12 mouse cellular contexts compared by ENCODE assay signal in the genomic region with DNA sequence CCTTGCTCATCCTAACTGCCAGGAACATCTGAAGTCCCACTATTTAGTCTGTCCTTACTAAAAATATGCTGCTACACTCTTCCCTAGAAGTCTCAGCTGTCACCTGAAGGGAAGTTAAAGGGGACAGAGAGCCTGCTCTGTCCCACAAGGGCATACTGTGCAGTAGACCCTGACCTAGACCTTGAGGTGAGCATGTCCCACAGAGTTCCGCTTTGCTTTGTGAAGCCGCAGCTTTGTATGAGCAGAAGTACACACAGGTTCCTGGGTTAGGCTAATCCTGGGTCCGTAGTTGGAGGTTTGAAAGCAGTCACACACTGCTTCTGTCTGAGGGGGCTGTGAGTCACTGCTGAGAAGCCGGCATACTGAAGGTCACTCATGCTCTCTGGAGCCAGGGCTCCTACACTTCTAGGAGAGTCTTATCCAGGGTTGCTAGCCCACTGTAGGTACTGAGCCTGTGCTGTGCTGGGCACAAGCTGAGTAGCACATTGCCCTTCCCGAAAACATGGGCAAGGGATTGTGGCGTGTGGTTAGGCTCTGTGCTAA.
DNase-seq lines count a peak whose midpoint lies in the region; ATAC-seq and TF ChIP-seq lines count a peak whose summit lies in the region.
"Had no signal": no experiment of that assay in that cellular context is flagged by ENCODE, and none has a peak within 500 bp of the region (broad histone marks: within the 10 kb centered on the region; RNA-seq: fewer than 3 reads in every experiment).

No protein-coding gene starts in this region.

- H3K9ac ChIP-seq in heart, embryonic 11.5 days (ENCODE audit: low read depth, low read length), result no peak overlapping the region
- no peak overlapping the region for H3K9ac ChIP-seq in lung, embryonic 14.5 days
- no peak overlapping the region for H3K9ac ChIP-seq in intestine, postnatal 0 days (ENCODE audit: low read depth, low read length)
- no peak overlapping the region for H3K9ac ChIP-seq in stomach, embryonic 14.5 days (replicated peaks; ENCODE audit: low read depth, low read length)
- H3K9ac ChIP-seq: limb, embryonic 13.5 days had no signal

- WGBS in heart, embryonic 11.5 days (ENCODE audit: insufficient replicate concordance), result 78% methylated on average over 6 of the region's 6 CpGs
- 80% methylated on average over 6 of the region's 6 CpGs for WGBS in lung, embryonic 14.5 days
- 84% methylated on average over 6 of the region's 6 CpGs for WGBS in lung, adult 2 months
- 66% methylated on average over 6 of the region's 6 CpGs for WGBS in intestine, postnatal 0 days
- 79% methylated on average over 6 of the region's 6 CpGs for WGBS in stomach, embryonic 14.5 days

- ATAC-seq in heart, embryonic 11.5 days (replicated peaks; ENCODE audit: insufficient number of reproducible peaks, low FRiP score, low TSS enrichment), result no peak
- ATAC-seq in lung, embryonic 14.5 days (ENCODE audit: insufficient read depth), result no peak
- no peak for ATAC-seq in intestine, postnatal 0 days
- ATAC-seq in stomach, embryonic 14.5 days (ENCODE audit: insufficient number of reproducible peaks, insufficient read depth, low FRiP score, low read depth), result no peak
- ATAC-seq in activated CD4-positive, CD25-positive, alpha-beta regulatory T cell, adult 4 months, result no peak
- ATAC-seq: forebrain, embryonic 16.5 days had no signal

- TF ChIP-seq CTCF in lung, embryonic 14.5 days (IDR thresholded peaks at IDR 0.05; ENCODE audit: low read depth), result no peak
- no peak for TF ChIP-seq CTCF in lung, adult 2 months (IDR thresholded peaks at IDR 0.05; ENCODE audit: insufficient read depth, low read length)
- no peak for TF ChIP-seq CTCF in intestine, postnatal 0 days (IDR thresholded peaks at IDR 0.05; ENCODE audit: low read depth)

- peaks cover 18% of the 10 kb centered on the region for H3K4me1 ChIP-seq in heart, embryonic 11.5 days (ENCODE audit: control insufficient read depth, insufficient read depth, low read length)
- no peaks in the 10 kb centered on the region for H3K4me1 ChIP-seq in lung, embryonic 14.5 days (ENCODE audit: insufficient read depth)
- H3K4me1 ChIP-seq in lung, adult 2 months (ENCODE audit: control insufficient read depth, insufficient read depth, low read length), result peaks cover 7% of the 10 kb centered on the region
- peaks cover 15% of the 10 kb centered on the region for H3K4me1 ChIP-seq in intestine, postnatal 0 days (replicated peaks; ENCODE audit: control insufficient read depth, insufficient read depth, low read length)
- peaks cover 8% of the 10 kb centered on the region for H3K4me1 ChIP-seq in stomach, embryonic 14.5 days (ENCODE audit: control insufficient read depth, insufficient read depth, low read length)

- no peak overlapping the region for H3K4me2 ChIP-seq in heart, embryonic 11.5 days
- H3K4me2 ChIP-seq in lung, embryonic 14.5 days, result no peak overlapping the region
- no peak overlapping the region for H3K4me2 ChIP-seq in intestine, postnatal 0 days (replicated peaks; ENCODE audit: low read depth)
- H3K4me2 ChIP-seq in stomach, embryonic 14.5 days (replicated peaks; ENCODE audit: low read depth, low read length), result 0 out of 2 replicates have a peak overlapping the region, but pooled peaks have one; percentile 1
- H3K4me2 ChIP-seq: limb, embryonic 13.5 days had no signal

- DNase-seq in heart, postnatal 36 days, result no peak
- no peak for DNase-seq in lung, embryonic 14.5 days
- no peak for DNase-seq in lung, adult 2 months
- DNase-seq in layer of hippocampus, postnatal 36 days, result no peak

- intact Hi-C loops in heart, postnatal 36 days (cut with DNase I), result no loop called here

- TF ChIP-seq POLR2A in lung, adult 2 months (IDR thresholded peaks at IDR 0.05; ENCODE audit: borderline replicate concordance, extremely low read depth, low read depth, low read length), result no peak

- H3K9me3 ChIP-seq in heart, embryonic 11.5 days (replicated peaks; ENCODE audit: control insufficient read depth, low read length), result no peaks in the 10 kb centered on the region
- no peaks in the 10 kb centered on the region for H3K9me3 ChIP-seq in lung, embryonic 14.5 days (ENCODE audit: low read depth, low read length)
- no peaks in the 10 kb centered on the region for H3K9me3 ChIP-seq in intestine, postnatal 0 days (ENCODE audit: control insufficient read depth)
- no peaks in the 10 kb centered on the region for H3K9me3 ChIP-seq in stomach, embryonic 14.5 days (ENCODE audit: control insufficient read depth, low read depth, low read length)
- H3K9me3 ChIP-seq: limb, embryonic 13.5 days had no signal

- peak overlapping the region; percentile 29; the same call in 1 of the 2 replicates for H3K27ac ChIP-seq in heart, embryonic 11.5 days (ENCODE audit: low read depth, low read length)
- peak overlapping the region; percentile 80 for H3K27ac ChIP-seq in lung, embryonic 14.5 days (ENCODE audit: low read depth)
- peak overlapping the region; percentile 68 for H3K27ac ChIP-seq in intestine, postnatal 0 days (ENCODE audit: low read depth, low read length)
- H3K27ac ChIP-seq in stomach, embryonic 14.5 days (ENCODE audit: low read length), result peak overlapping the region; percentile 81
- H3K27ac ChIP-seq: limb, embryonic 13.5 days had no signal

- no peak overlapping the region for H3K4me3 ChIP-seq in heart, embryonic 11.5 days (ENCODE audit: low read depth, low read length)
- H3K4me3 ChIP-seq in lung, embryonic 14.5 days (ENCODE audit: low read depth, low read length), result no peak overlapping the region
- H3K4me3 ChIP-seq in lung, adult 2 months (replicated peaks; ENCODE audit: extremely low read depth, low read depth, low read length), result no peak overlapping the region
- H3K4me3 ChIP-seq in intestine, postnatal 0 days (ENCODE audit: low read depth, low read length), result no peak overlapping the region
- H3K4me3 ChIP-seq in stomach, embryonic 14.5 days (ENCODE audit: low read depth, low read length), result no peak overlapping the region
- H3K4me3 ChIP-seq: layer of hippocampus, adult 2 months; limb, embryonic 13.5 days had no signal

- no peaks in the 10 kb centered on the region for H3K27me3 ChIP-seq in heart, embryonic 11.5 days (ENCODE audit: control insufficient read depth, insufficient read depth, low read length)
- H3K27me3 ChIP-seq in lung, embryonic 14.5 days (ENCODE audit: insufficient read depth, low read length), result no peaks in the 10 kb centered on the region
- no peaks in the 10 kb centered on the region for H3K27me3 ChIP-seq in intestine, postnatal 0 days (replicated peaks; ENCODE audit: control insufficient read depth, insufficient read depth, low read length)
- no peaks in the 10 kb centered on the region for H3K27me3 ChIP-seq in stomach, embryonic 14.5 days (ENCODE audit: control insufficient read depth, insufficient read depth, low read length)
- H3K27me3 ChIP-seq: limb, embryonic 13.5 days; Patski had no signal

- peaks cover 7% of the 10 kb centered on the region; the same call in 1 of the 2 replicates for H3K36me3 ChIP-seq in heart, embryonic 11.5 days (ENCODE audit: control insufficient read depth, insufficient read depth, low read length)
- peaks cover 68% of the 10 kb centered on the region for H3K36me3 ChIP-seq in lung, embryonic 14.5 days (ENCODE audit: insufficient read depth)
- H3K36me3 ChIP-seq in intestine, postnatal 0 days (ENCODE audit: control insufficient read depth, insufficient read depth), result peaks cover 60% of the 10 kb centered on the region
- peaks cover 17% of the 10 kb centered on the region for H3K36me3 ChIP-seq in stomach, embryonic 14.5 days (ENCODE audit: control insufficient read depth, insufficient read depth, low read length)

Comparison
In these comparisons a context has a peak if more than half of its experiments do, and no peak if none do; other contexts are left out.
1. H3K27ac ChIP-seq: peak in every context shown above with its lines; median percentile 81 in stomach, embryonic 14.5 days; 80 in lung, embryonic 14.5 days; 68 in intestine, postnatal 0 days; 29 in heart, embryonic 11.5 days.